Mouse (Mus musculus) lung, postnatal 10 days (tissue): ENCODE measurements at regions not wholly inside any gene's neighbourhood (a gene's known extent, or its start where the extent isn't known, plus 50 kb on each side); places are given as distances from the start of the nearest gene placed in this dataset.

Experiments used
- DNase-seq: peaks from one replicate; pipeline ENCODE4 v3.0.0; 2021

DNA sequence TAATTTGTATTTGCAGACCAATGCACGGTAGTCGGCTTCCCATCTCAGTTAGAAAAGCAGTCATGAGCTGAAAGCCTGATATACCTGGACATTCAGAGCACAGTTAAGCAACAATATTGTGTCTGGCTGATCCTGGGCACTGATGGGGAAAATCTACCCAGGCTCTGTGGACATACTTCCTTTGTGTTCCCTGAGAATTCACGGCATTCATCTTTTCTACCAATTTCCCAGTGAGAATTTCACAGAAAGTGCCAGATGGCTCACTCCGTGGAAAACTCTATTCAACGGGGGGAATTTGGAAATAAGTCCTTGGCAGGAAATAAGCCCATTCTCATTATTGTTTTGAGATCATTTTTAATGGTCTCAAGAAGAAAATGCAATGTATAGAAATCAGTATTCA lies 484.6 kb upstream of the Chrm3 start:
- DNase-seq = no peak

DNA sequence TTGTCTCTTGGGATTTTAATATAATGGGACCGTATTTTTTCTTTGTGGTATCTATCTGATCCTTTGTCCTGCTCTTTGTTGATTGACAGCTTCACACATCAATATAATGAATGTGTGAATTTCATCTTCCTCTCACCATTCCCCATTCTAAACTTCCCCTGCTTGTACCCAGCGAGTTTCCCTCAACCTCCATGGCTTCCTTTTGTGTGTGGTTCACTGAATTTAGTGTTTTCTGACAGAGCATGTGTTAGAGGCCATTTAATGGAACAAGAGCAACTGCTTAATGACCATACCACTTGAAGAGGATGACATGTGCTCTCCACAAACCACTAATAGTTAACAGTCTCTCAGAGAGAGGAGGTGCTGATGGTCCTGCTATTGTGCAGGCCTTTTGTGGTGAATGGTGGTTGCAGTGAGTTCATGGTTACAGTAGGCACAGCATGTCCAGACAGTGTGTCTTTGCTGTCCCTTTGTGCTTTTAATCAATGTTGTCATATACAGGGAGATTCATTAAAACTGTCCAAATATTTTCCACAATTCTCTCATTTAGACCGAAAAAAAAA lies 438.8 kb upstream of the Chrm3 start:
- no peak for DNase-seq
